ENCODE assay signal across 17 mouse cellular contexts in genomic region chr6:144265752-144266151, GRCm38 (mm10).
A peak's percentile ranks its signal among the peaks of the same experiment; 100 is the strongest.
DNase-seq lines count a peak whose midpoint lies in the region; ATAC-seq and TF ChIP-seq lines count a peak whose summit lies in the region.
"Had no signal": no experiment of that assay in that cellular context is flagged by ENCODE, and none has a peak within 500 bp of the region (broad histone marks: within the 10 kb centered on the region; RNA-seq: fewer than 3 reads in every experiment).

No protein-coding gene starts in this region.

- H3K27ac ChIP-seq in intestine, embryonic 14.5 days (ENCODE audit: low read depth), result no peak overlapping the region
- no peak overlapping the region for H3K27ac ChIP-seq in intestine, postnatal 0 days (ENCODE audit: low read depth, low read length)
- H3K27ac ChIP-seq: forebrain, embryonic 12.5 days; limb, embryonic 15.5 days; neural tube, embryonic 15.5 days had no signal

- peak; percentile 47 for DNase-seq in intestine, embryonic 14.5 days (ENCODE audit: low spot score)
- DNase-seq in T-cell, adult 2 months (ENCODE audit: low spot score), result peak; percentile 16
- DNase-seq in naive thymus-derived CD4-positive, alpha-beta T cell, adult 2 months (ENCODE audit: low read depth), result peak; percentile 63
- DNase-seq in ovary, postnatal 10 days (ENCODE audit: low spot score), result no peak
- no peak for DNase-seq in thymus, postnatal 10 days (ENCODE audit: low spot score in 2 of 2)
- no peak for DNase-seq in thymus, postnatal 36 days
- DNase-seq: adrenal gland, postnatal 36 days; cerebellum, adult 8-10 months; kidney, adult 2 months; kidney, postnatal 14 days; lung, postnatal 10 days; right cerebral cortex, adult 18-20 months had no signal

- H3K9me3 ChIP-seq in intestine, embryonic 14.5 days (ENCODE audit: control insufficient read depth, low read length), result no peaks in the 10 kb centered on the region
- no peaks in the 10 kb centered on the region for H3K9me3 ChIP-seq in intestine, postnatal 0 days (ENCODE audit: control insufficient read depth)
- H3K9me3 ChIP-seq: forebrain, embryonic 12.5 days; limb, embryonic 15.5 days; neural tube, embryonic 15.5 days had no signal

- H3K4me1 ChIP-seq in intestine, embryonic 14.5 days (replicated peaks; ENCODE audit: control insufficient read depth, insufficient read depth, low read length), result peaks cover 8% of the 10 kb centered on the region; the same call in 1 of the 2 replicates
- no peaks in the 10 kb centered on the region for H3K4me1 ChIP-seq in intestine, postnatal 0 days (replicated peaks; ENCODE audit: control insufficient read depth, insufficient read depth, low read length)

- WGBS in intestine, embryonic 14.5 days, result 68% methylated on average over 5 of the region's 5 CpGs
- WGBS in intestine, postnatal 0 days, result 77% methylated on average over 5 of the region's 5 CpGs

- no peak for ATAC-seq in intestine, embryonic 14.5 days (replicated peaks; ENCODE audit: low FRiP score, low TSS enrichment, low read depth)
- ATAC-seq in intestine, postnatal 0 days, result no peak
- ATAC-seq in inflammation-experienced regulatory T-cells, adult 6 months, result peak; percentile 80

- no peak overlapping the region for H3K4me2 ChIP-seq in intestine, embryonic 14.5 days (ENCODE audit: low read length)
- H3K4me2 ChIP-seq in intestine, postnatal 0 days (replicated peaks; ENCODE audit: low read depth), result no peak overlapping the region
- H3K4me2 ChIP-seq: forebrain, embryonic 12.5 days; limb, embryonic 15.5 days; neural tube, embryonic 15.5 days had no signal

- H3K4me3 ChIP-seq in intestine, embryonic 14.5 days (ENCODE audit: low read depth, low read length), result no peak overlapping the region
- no peak overlapping the region for H3K4me3 ChIP-seq in intestine, postnatal 0 days (ENCODE audit: low read depth, low read length)
- H3K4me3 ChIP-seq: forebrain, embryonic 12.5 days; limb, embryonic 15.5 days; neural tube, embryonic 15.5 days had no signal

- no peaks in the 10 kb centered on the region for H3K27me3 ChIP-seq in intestine, embryonic 14.5 days (replicated peaks; ENCODE audit: control insufficient read depth, insufficient read depth, low read length)
- H3K27me3 ChIP-seq in intestine, postnatal 0 days (replicated peaks; ENCODE audit: control insufficient read depth, insufficient read depth, low read length), result no peaks in the 10 kb centered on the region
- H3K27me3 ChIP-seq: forebrain, embryonic 12.5 days; limb, embryonic 15.5 days; neural tube, embryonic 15.5 days had no signal

- no peaks in the 10 kb centered on the region for H3K36me3 ChIP-seq in intestine, embryonic 14.5 days (ENCODE audit: control insufficient read depth, insufficient read depth, low read length)
- H3K36me3 ChIP-seq in intestine, postnatal 0 days (ENCODE audit: control insufficient read depth, insufficient read depth), result no peaks in the 10 kb centered on the region
- H3K36me3 ChIP-seq: forebrain, embryonic 12.5 days; limb, embryonic 15.5 days; neural tube, embryonic 15.5 days had no signal

- TF ChIP-seq CTCF in intestine, postnatal 0 days (IDR thresholded peaks at IDR 0.05; ENCODE audit: low read depth), result no peak

- no peak overlapping the region for H3K9ac ChIP-seq in intestine, embryonic 14.5 days (ENCODE audit: low read length)
- no peak overlapping the region for H3K9ac ChIP-seq in intestine, postnatal 0 days (ENCODE audit: low read depth, low read length)
- H3K9ac ChIP-seq: forebrain, embryonic 12.5 days; limb, embryonic 15.5 days; neural tube, embryonic 15.5 days had no signal

Comparison
In these comparisons a context has a peak if more than half of its experiments do, and no peak if none do; other contexts are left out.
1. DNase-seq: peak in intestine, embryonic 14.5 days (single experiment), T-cell, adult 2 months (single experiment) and naive thymus-derived CD4-positive, alpha-beta T cell, adult 2 months (single experiment); none in ovary, postnatal 10 days (single experiment), thymus, postnatal 10 days (0 of 2) and thymus, postnatal 36 days (0 of 2).